Mouse (Mus musculus) megakaryocyte, embryonic 14.5 days (primary cell): ENCODE results near the gene Btbd11.

ENCODE experiments used
- FLI1 ChIP-seq: IDR thresholded peaks from 2 replicates; pipeline ENCODE4 v1.6.1; 2012; ENCODE audit warnings: low read length, inconsistent platforms, mixed read lengths
- GATA1 ChIP-seq: IDR thresholded peaks from 3 replicates; pipeline ENCODE4 v1.6.1; 2012; ENCODE audit warnings: mixed read lengths, low read length, inconsistent platforms, borderline replicate concordance

DNA sequence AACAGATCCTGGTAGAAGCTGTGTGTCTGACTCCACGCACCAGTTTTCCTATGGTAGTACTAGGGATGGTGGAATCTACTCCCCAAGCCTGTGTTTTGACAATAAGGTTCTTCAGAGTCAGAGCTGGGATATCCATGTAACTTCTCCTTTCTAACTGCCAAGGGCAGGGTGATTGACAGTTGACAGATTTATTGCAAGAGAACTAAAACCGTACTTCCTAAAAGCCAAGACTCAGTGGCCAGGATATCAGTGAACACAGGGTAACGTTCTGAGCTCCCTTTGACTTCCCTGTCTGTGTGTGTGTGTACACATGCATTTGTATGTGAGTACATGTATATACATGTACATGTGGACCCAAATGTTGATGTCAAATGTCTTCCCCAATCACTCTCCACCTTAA is 201.1 kb downstream of the Btbd11 start:
- TF ChIP-seq GATA1: no peak
- no peak for TF ChIP-seq FLI1
